Mouse (Mus musculus) gastrocnemius, postnatal 10 days (tissue): Measurements from ENCODE around the gene Slc6a16. TPM values are rescaled to one million over a fixed set of nuclear protein-coding genes. Genes with fewer than 3 reads are reported as not detected.
"Not testable (repeated sequence)": the region's sequence is repeated elsewhere in the genome, so short reads cannot be mapped to it uniquely, and the experiment has no call there.

ENCODE experiments used
- DNase-seq: peaks from one replicate; pipeline ENCODE4 v3.0.0; 2021; ENCODE audit warnings: mixed read lengths
- total RNA-seq, 2 experiments: library from RNA; stranded (reverse); gene quantifications; 2 replicates each; pipeline ENCODE4 v1.2.3; 2021

The Slc6a16 gene
- total RNA-seq, 2 experiments from 2014 or later, result not detected

DNA sequence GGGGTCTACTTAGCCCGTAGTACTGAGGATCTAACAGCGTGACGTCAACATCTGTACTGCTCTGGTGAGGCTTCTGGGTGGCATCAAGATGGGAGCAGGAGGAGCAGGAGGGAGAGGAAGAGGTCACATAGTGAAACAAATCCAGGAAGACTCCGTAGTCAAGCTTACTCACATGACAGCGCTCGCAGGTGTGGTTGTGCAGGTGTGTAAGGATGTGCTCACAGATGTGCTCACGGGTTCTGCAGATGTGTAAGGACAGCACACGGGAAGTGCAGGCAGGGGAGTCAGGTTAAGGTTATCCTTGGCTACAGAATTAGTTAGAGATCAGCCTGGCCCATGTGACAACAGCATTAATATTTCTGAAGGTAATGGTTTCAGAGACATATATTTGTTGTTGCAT lies 12.9 kb downstream of the Slc6a16 start:
- DNase-seq, result no peak

DNA sequence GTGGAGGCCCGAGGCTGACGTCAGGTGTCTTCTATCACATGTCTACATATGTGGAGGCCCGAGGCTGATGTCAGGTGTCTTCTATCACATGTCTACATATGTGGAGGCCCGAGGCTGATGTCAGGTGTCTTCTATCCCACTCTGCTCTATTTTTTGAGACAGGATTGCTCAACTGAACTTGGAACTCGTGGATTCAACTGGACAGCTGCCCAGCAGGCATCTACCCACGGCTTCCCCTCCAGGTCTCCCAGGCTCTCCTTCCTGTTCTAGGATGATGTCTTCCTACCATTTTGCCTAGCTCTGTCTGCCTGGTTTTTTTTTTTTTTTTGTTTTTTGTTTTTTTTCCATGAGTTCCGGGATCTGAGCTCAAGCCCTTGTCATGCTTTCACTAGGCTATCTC lies 14.9 kb downstream of the Slc6a16 start:
- DNase-seq, result not testable (repeated sequence)

DNA sequence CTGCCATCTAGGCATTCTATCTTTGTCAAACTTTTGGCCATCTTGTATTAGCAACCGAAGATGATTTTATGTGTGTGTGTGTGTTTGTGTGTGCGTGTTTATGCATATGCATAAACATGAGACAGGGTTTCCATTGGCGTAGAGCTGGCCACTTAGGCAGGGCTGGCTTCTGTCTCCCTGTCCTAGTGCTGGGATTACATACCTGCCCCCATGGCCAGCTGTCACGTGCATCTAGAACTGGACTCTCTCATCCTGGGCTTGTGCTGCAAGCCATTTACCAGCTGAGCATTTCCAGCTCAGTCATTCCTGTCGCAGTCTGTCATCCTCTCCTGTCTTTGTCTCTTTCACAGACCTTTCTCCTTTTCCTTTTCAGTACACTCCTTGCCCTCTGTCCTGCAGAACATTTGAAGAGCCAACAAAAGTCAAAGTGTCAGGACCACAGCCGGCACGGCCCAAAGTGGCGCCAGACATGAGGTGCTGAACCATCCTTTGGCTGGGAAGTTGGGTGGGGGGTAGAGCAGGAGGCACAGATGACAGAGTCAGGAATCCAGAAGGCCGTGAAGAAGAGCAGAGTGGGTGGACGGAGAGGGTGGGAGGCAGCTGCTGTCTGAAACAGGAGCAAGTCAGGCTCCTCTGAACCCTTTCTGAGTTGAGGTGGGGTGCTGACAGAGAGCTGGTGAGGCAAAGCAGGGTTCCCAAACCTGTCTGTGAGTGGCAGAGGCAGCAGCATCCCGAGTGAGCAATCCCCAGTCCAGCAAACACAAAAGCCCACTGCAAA lies 16.4 kb downstream of the Slc6a16 start:
- no peak for DNase-seq

DNA sequence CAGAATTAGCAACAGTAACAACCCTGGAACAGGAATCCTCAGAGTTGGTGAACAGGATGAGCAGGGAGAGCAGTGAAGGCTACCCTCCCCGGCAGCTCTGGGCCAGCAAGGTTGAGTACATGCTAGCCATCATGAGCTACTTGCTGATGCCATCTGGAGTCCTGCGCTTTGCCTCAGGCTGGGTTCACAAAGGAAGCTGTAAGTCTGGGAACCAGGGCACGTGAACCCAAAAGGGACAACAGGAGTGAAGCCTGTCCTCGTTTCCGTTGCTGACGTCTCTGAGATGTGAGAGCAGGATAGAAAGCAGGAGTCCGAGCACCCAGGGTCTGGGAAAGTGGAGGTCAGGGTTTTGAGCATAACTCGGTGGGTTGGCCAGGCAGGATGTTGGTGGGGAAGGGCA lies 18.4 kb downstream of the Slc6a16 start:
- DNase-seq, result no peak

DNA sequence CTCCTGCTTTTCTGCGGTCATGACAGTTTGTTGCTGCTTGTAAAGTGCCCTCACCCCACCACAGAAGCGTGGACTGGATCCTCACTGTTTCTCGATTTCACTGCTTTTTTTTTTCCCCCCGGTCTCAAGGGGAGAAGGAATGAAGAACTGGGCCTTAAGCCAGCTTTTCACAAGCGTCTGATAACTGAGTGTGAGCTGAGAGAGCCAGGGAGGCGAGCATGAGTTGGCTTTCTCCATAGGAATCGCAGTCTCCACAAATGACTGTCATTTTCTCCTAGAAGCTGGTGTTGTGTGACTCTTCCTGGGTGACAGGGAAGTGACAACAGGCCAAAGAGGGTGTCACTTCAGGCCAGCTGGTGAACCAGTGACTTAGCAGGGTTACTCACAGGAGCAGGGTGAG lies 21.4 kb downstream of the Slc6a16 start:
- no peak for DNase-seq

DNA sequence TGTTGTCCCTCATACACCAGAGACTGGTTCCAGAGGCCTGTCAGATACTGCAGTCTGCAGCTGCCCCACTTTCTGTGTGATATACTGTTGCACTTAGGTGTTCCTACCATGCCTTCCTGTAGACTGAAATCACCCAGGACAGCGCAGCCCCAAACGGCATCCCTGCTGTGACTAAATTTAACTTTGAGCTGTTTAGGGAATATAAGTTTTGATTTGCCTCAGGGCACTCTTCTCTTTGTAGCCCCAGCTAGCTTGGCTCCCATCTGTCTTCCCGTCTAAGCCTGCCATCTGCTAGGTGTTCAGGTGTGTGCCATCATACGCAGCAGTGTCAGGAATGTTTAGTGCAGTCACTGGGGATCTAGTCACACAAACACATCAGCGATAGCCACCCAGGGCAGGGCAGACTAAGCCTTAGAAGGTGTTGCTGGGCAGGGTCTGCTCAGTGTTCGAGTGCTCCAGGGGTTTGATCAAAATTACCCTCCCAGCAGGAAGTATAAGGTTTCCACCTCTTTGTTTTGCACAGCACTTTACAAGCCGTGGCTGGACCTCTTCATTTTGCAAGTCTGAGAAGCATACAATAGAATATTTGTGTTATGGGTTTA lies 22.2 kb downstream of the Slc6a16 start:
- no peak for DNase-seq

DNA sequence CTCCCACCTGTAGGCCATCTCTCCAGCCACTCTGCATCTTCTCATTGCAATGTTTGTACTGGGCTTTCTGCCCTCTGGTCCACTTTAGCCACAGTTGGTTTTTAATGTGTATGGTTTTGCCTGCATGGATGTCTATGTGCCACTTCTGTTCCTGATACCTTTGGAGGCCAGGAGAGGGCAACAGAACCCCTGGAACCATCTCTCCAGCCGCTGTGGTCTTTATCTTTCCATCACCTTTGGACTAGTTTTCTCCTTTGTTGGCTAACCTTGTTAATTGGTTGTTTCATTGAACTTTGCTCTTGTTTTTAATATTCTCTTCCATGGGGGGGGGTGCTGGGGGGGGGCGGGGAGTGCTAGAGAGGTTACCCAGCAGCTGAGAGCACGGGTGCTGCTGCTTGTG lies 23.5 kb downstream of the Slc6a16 start:
- no peak for DNase-seq

DNA sequence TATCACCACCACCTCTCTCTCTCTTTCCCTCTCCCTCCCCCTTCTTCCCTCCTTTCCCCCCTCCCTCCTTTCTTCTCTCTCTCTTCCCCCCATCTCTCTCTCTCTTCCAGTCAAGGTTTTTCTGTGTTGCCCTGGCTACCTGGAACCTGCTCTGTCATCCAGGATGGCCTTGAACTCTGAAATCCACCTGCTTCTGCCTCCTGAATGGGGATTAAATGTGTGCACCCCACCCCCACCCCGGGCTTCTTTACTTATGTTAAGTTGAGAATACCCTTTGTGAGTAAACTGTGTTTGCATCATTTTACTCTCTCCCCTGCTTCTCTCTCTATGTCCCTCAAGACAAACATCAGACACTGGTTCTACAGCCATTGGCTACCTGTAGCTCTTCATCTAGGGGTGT lies 24.6 kb downstream of the Slc6a16 start:
- DNase-seq, result no peak

DNA sequence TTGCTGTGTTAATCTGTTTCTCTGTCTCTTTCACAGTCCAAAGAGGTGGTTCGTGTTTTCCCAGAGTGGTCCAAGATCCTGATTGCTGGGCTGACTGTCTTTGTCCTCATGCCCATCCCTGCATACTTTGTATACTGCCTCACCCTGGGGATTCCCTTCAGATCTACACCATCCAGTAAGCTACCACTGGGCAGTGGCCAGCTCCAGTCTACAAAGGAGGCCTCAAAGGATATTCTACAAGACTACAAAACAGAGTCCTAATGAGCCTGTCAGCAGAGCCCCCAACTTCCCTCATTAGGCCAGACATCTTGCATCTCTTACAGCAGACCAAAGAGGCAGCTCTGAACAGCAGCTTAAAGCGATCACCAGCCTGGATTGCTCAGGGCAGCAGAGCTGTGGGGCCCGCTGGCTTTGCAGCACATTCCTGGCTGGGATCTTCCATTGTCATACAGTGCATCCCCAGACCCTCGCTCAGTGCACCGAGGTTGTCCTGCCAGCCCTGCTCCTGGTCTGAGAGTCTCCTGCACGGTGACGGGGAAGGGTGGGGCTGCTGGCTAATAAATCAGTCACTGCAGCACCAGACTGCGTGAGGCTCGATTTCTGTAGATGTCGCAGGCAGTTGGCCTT lies 32.0 kb downstream of the Slc6a16 start:
- DNase-seq, result no peak

DNA sequence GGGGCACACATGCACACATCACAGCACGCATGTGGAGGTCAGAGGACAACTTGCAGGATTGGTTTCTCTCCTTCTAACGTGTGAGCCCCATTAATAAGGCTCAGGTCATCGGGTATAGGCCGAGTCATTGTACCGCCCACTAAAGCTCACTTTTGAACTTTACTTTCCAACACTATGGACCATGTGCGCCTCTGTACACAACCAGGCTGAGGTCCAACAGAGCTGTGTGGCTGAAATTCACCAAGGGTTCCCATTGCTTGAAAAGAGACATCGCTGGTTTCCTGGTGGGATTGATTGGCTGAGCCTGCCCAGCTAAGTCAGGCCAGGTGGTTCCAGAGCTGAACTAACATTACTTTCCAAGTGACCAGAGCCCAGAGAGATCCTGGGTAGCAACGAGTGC lies 32.8 kb downstream of the Slc6a16 start:
- no peak for DNase-seq

DNA sequence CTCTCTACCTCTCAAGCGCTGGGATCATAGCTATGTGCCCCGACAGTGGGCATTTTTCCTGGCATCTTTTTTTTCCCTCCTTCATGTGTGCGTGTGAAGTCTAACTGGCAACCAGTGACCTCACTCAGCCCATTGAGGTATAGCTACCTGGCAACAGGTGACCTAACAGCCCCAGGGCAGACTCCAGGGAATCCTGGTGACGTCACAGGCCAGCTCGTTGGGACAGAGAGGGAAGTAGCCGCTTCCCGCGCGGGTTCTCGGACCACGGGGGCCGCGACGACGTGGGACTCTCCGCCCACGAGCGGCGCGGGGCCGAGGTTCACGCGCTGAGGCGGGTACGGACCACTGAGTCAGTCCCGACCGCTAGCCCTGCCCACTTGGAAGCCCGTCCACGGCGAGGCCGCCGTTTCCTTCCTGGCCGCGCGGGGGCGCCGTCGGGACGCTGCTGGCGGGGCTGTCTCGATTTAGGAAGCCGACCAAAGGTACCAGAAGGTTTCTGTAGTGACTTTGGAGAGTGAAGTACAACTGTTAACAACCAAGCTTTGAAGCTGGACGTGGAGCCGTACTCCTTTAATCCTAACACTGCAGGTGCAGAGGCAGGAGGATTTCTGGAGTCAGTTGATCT lies 36.4 kb downstream of the Slc6a16 start, which contains the start of gene Slc6a21:
Gene Slc6a21 (plus strand): TSS at position 378 of the 625 bp plus-strand sequence.
- peak; percentile 81 for DNase-seq

DNA sequence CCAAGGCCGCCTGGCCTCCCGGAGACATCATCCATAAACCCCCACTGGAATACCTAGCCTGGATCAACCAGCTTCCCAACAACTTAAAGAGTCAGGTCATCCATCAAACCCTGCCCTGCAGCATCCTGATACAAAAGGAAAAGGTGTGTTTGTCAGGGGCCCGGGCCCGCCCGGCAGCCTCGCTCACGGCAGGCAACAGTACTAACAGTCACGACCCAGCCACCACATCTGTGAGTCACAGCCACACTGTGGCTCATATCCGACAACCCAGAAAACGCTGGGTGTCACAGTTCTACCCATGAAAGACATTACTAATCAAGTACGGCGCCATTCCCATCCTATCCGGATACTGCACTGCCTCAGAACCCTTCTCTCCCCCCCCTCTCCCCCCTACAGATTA lies 45.6 kb downstream of the Slc6a16 start:
- no peak for DNase-seq

DNA sequence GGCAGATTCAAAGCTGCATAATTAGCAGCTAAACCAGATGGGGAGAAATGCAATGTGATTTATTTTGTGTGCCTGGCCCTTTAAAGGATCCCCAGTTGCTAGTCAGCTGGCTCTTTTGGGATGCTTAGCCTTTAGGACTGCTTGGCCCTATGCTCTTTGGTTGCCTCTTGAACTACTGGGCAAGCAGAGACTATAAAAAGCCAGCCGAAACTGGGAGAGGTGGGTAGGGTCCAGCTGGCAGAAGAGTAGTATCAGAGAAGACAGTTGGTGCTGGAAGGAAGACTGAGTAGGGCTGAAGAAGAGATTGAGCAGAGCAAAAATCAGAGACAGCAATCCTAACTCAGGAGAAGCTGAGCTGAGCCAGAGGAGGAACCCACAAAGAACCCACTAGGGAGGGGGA lies 55.7 kb downstream of the Slc6a16 start:
- DNase-seq, result no peak

DNA sequence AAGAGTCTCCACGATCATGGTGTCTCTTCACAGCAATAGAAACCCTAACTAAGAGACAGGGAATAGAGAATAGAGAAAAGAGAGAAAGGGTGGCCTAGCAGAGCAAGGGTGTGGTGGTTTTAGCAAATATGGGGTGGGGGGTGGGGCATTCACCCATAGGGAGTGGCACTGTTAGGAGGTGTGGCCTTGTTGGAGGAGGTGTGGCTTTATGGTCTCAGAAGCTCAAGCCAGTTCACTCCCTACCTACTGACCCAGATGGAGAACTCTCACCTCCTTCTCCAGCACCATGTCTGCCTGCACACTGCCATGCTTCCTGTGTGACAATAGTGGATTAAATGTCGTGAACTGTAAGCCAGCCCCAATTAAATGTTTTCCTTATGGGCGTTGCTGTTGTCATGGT lies 56.7 kb downstream of the Slc6a16 start:
- DNase-seq, result no peak

DNA sequence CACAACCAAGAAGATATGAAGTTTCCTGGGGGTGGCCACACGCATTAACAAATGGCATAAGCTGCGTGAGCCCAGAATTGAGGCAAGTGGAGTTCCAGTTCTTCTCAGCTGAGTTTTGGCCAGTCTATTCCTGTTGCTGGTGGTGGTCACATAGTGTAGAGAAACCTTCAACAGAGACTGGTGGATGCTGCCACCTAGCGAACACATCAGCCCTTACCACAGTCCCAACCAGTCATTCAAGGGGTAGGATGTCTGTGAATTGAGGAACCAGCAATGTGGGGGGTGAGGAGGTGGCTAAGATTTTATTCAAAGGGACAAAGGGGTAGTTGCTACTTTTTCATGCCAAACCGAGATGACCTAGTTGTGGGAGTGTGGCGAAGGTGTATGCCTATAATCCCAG lies 58.9 kb downstream of the Slc6a16 start:
- peak; percentile 56 for DNase-seq

DNA sequence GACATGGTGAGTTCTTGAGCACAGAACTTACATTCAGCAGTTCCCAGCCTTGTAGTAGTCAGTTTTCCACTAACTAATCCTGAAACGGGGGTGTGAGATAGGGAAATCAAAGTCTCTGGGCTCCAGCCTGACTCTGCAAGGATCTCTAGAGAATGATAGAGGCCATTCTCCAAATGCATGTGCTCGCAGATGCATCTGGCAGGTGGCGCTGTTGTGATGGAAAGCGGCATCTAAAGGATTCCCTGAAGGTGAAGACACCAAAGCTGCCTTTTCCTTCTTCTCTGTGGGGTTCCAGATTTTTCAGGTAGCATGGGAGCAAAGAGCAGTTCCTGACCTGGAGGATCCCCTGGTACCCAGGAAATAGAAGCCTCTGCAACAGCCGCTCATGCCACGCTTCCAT lies 59.4 kb downstream of the Slc6a16 start:
- peak; percentile 68 for DNase-seq

DNA sequence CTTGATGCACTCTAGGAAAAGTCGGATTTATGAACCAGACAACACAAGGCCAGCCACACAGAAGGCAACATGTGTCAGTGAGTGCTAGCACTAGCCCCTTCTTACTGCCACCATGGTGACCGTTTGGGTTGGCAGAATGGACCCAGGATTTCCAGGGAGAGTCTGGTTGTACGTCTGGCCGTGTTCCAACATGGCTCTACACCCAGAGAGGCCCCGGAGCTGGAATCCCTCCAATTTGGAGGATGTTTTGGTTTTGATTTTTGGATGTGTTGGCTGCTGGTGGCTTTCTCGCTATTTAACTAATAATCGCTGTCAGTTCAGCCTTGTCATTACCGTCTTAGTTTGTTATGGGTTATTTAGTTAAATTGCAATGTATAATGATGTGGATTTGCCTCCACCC lies 61.7 kb downstream of the Slc6a16 start:
- DNase-seq, result no peak

DNA sequence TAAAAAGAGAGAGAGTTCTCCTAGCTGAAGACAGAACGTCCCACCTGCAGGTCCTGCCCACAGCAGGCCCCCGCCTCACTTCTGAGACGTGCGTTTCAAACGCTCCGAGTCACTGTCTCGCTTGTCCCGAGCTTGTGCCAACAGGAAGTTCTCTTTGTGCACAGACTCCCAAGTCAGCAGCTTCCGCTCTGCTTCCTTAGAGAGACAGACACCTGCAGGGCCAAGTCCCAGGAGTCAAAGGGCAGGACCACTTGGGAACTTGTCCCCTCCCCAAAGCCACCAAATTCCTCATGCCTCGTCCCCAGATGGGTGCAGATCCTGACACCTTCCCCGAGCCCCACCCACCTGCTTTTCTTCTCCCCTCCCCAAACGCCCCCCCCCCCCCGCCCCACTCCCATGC lies 64.0 kb downstream of the Slc6a16 start:
- DNase-seq, result no peak

DNA sequence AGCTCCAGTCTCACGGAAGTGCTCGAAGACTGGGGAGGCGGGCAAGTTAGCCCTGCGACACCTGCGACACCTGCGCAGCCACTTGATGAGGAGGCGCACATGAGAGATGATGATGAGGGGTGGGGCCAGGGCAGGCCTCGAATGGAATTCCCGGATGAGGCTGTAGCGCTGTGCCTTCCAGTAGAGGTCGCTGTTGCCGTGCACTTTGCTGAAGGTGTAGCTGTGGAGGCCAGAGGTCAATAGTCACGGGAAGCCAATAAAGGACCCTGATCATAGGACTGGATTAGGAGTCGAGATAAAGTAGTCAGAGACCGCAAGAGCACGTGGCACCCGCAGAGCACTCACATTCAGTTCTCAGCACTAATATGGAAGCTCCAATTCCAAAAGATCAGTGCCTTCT lies 64.4 kb downstream of the Slc6a16 start:
- DNase-seq, result peak; percentile 68

DNA sequence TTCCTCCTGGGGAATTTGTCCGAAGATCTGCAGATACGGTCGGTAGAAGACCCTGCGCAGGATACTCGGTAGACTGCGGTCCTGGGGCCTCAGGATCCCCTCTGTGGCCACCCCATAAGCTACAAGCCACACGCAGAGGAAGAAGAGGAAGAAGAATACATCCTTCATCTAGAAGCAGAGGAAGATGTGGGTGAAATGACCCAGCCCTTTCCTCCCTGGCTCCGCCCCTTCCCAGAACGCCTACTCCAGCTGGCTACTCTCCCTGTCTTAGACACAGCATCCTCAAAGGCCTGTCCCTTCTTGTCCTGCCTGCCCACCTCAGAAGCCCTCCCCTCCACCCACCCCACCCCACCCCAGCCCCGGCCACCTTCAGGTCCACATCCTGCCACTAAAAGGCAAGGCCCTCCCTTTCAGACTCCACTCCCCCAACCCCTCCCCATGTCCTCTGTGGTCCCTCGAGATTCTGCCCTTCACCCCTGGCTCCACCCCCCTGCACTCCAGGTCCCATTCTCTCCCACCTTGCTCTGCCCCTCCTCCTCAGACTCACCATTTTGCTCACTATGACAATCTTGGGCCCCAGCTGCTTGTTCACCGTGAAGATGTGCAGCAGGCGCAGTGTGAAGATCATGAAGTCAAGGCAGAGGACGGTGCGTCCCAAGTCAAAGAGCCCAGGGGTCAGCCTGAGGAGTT lies 67.8 kb downstream of the Slc6a16 start:
- DNase-seq, result no peak

DNA sequence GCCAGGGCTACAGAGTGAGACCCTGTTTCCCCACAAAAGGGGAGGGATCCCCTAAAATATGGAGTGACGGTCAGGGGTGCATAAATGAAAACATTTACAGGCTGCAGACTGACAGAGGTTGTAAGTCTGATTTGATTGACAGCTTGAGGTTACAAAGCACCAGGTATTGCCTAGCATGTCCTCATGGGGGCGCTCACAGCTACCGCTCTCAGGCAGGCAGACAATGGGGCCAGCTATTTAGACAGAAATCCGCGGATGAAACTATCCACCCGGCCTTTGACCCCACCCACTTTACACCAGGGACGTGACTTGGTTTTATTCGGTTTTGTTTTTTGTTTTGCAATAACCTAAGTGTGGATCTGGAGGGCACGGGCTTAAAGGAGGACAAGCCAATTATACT lies 68.6 kb downstream of the Slc6a16 start:
- DNase-seq, result peak; percentile 67

DNA sequence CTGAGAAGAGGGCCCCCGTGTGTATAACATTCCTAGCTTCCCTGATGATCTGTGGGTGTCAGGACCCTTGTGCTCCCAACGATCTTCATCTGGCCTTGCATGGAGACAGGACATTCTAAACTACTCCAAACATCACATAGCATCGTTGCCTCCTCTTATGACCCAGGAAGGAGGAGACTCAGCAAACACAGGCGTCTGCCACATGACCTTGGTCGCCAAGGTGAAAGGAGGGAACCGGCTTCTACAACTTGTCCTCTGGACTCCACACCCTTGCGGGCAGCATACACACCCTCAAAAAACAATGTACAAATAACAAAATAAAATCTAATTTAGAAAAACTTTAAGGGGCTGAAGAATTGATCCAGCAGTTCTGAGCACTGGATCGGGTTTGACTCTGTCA lies 71.1 kb downstream of the Slc6a16 start:
- no peak for DNase-seq
